Mouse (Mus musculus) cortical plate, adult 2 months (tissue): ENCODE results near the gene Nt5dc2.

Experiments used
- CTCF ChIP-seq: fragments of 200-500 bp; IDR thresholded peaks from 2 replicates; pipeline ENCODE4 v1.5.1; 2011; ENCODE audit warnings: mild to moderate bottlenecking, control low read depth, low read length; ENCODE audit not compliant: insufficient read depth; ENCODE audit errors: extremely low read depth
- POLR2A ChIP-seq: fragments of 200-500 bp; IDR thresholded peaks from 2 replicates; pipeline ENCODE4 v1.6.1; 2011; ENCODE audit warnings: mild to moderate bottlenecking, low read length, control low read depth; ENCODE audit not compliant: insufficient read depth; ENCODE audit errors: extremely low read depth

DNA sequence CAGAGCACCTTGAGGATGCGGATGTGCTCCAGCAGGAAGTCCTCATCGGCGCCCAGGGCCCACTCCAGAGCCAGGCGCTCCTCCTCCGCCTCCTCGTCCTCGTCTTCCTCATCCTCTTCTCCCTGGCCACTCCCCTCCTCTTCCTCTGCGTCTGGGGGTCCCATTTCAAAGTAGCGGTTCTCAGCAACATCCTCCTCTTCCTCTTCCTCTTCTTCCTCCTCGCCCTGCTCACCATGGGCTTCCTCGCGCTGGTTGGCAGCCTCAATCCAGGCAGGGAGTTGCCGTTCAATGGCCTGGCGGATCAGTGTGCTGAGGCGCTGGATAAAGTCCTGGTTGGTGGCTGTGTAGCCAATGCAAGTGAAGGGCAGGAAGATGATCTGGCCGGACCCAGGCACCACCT lies 46.4 kb downstream of the Nt5dc2 start:
- TF ChIP-seq CTCF (no peak), POLR2A (no peak)
